Mouse (Mus musculus) heart, postnatal 4 days (tissue): ENCODE results near the gene Ccl27a. TPM values are rescaled to one million over a fixed set of nuclear protein-coding genes. Genes with fewer than 3 reads are reported as not detected.

Source experiments
- DNase-seq: peaks from one replicate; pipeline ENCODE4 v3.0.0; 2021
- total RNA-seq, 2 experiments: library from RNA; stranded (reverse); gene quantifications; 2 replicates each; pipeline ENCODE4 v1.2.3; 2021

Ccl27a gene
- total RNA-seq, 2 experiments from 2014 or later: 24.7 to 34.9 TPM

GRCm38 (mm10) chr4:41755338-41756305 lies 18.4 kb downstream of the Ccl27a start, which contains the start of gene Sigmar1:
Gene Sigmar1, minus strand, starts transcription at chr4:41756157.
- DNase-seq: peak; percentile 87

DNA sequence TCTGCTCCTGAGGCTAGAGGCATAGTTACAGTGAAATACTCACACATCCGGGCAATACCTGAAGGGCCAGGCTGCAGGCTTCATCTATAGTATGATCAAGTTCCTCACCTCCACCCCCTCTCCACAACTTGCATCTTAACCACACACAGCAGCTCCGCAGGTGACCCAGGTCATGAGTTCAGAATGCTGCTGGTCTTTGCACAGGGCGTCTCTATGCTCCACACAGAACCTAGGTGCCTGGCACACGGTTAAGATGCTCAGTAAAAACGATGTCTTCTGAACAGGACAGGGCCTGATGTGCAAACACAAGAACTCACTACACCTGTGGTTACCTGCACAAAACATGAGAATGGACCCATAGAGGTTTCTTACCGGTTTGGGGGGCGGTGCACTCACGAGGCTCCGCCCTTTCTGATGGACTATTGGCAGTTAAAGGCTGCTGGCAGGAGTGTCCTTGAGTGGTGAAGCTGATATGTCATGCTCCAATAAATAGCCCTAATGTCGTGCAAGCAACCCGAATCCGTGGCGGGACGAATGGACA lies 19.2 kb downstream of the Ccl27a start, which contains the start of gene Galt:
Galt (plus strand) TSS at position 432 of the 541 bp plus-strand sequence.
- DNase-seq: no peak

DNA sequence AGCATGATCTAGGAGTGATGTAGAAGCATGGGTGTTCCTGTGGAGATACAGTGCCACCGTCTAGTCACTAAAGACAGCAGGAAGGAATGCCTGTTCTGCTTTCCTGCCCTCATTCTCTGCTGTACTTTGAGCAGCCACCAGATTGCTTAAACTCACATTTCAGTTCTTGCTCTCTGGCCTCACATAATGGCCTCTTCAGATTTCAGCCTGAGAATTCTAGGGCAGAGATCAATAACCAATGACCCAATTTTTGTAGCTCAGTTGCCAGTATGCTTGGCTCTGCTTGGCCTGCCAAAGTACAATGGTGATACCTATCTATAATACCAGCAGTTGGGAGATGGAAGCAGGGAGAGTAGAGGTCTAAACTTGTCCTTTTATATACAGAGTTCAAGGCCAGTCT lies 29.0 kb downstream of the Ccl27a start:
- DNase-seq: no peak

- no peak for DNase-seq
Measured at GRCm38 (mm10) chr4:41744131-41744530, 29.9 kb downstream of the Ccl27a start.

DNA sequence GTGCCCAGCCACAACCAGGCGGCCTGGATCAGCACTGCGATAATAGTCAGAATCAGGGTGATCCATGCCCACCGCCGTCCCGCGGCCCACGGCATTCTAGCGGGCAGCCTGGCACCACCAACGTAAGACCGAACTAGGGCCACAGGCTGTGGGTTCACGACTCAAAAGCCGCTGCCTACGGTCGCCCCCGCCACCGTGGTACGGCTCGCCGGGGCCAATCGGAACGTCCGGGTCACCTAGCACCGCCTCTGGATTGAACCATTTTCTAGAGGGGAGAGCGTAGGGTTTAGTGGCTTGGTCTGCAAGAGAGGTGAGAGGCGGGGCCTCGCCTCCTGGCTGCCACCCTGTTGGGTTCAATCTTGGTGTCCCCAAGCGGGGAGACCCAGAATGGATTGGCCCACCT lies 32.9 kb downstream of the Ccl27a start:
- DNase-seq: peak; percentile 90

DNA sequence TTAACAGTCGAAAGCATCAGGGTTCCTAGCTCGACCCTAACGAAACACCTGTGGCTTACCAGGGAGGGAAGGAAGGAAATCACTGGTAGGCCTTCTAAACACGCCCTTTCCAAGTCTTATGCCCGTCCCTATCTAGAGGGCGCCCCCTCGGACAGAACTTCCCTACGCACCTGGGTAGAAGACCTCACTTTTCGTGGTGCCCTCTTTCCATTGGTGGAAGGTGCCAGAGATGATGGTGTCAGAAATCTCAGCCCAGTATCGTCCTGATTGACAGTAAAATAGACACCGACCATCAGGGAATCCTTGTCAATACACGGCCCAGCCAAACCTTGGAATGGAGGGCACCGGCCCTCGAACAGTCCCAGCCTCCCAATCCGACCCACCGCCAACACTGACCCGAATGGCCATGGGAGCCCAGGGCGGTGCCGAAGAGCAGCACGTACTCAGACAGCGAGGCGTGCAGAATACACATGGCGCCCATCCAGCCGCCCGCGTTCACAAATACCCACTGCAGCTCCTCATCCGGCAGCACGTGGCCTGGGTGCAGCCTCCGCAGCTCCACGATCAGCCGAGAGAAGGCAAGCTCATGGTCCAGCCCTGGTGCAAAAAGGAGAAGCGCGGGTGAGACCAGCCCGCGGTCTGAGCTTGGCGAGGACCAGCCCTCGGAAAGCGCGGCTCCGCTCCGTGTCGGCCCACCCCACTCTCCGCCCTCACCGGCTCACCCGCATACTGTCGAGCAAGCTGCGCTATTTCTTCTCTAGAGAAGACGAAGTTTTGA lies 33.5 kb downstream of the Ccl27a start:
- DNase-seq: peak; percentile 63

DNA sequence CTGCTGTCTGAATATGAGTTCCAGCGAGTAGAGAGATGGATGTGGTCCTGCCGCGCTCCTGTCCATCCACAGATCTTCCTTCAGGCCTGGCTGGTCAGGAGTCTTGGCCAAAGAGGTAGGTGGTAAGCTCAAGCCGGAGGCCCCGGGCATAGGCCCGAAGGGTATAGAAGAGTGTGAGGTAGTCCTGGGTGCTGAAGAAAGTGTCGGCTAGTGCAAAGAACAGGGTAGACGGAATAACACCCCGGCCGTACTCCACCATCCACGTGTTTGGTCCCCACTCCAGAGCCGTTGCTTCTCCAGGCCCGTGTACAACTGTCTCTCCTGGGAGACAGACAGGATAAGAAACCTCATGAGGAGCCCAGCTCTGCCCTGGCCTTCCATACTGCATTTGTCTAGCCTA lies 34.8 kb downstream of the Ccl27a start:
- no peak for DNase-seq

GRCm38 (mm10) chr4:41738256-41738603 lies 35.8 kb downstream of the Ccl27a start:
- no peak for DNase-seq

DNA sequence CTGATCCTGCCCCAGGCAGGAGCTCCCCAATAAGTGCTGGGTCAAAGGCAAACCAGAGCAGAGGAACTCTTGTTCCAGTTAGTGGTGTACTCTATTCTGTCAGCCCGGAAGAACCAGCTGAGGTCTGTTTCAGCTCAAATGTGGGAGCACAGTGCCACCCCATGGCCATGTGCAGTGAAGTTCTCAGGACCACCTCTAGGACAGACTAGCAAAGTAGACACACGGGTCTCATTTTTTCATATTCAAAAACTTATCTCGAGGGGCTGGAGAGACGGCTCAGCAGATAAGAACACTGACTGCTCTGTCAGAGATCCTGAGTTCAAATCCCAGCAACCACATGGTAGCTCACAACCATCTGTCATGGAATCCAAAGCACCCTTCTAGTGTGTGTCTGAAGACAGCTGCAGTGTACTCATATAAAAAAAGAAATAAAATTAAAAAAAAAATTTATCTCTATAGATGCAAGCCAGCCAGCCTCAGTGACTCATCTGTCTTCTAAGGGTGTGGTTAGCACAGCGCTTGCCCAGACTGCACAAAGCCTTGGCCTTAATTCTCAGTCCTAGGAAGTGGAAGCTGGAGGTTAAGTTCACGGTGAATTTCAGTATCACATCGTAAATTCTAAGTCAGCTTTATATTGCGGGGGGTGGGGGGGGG lies 36.3 kb downstream of the Ccl27a start:
- peak; percentile 83 for DNase-seq

- no peak for DNase-seq
Measured at GRCm38 (mm10) chr4:41731052-41731765, 42.8 kb downstream of the Ccl27a start, which contains the start of gene Arid3c. Gene Arid3c, minus strand, starts transcription at chr4:41731142.

GRCm38 (mm10) chr4:41726826-41727621 lies 47.0 kb downstream of the Ccl27a start:
- no peak for DNase-seq

DNA sequence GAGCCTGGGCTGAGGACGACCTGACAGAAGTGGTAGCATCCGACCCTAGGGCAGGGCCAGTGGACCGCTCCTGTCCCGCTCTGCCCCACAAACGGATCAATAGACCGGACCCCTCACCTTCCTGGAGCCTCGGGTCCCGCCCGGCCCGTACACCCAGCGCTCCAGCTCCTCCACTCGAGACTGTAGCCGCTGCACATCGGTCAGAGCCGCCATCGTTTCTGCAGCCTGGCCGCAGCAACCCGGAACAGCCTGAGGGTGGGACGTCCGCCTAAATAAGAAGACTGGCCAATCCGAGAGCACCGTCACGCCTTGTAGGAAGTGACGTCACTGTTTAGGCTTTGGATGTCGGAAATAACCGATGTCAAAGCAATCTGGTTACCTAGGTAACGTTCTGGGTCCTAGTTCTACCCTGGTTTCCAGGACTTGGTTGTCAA lies 51.1 kb downstream of the Ccl27a start, which contains the start of gene Dctn3:
Dctn3 (minus strand) TSS at position 253 of the 434 bp plus-strand sequence.
- DNase-seq: peak; percentile 86

Other genes starting within 250 kb of the Ccl27a start
- gene Fam219a, start 204.7 kb downstream of the Ccl27a start, total RNA-seq: 10 to 100 TPM; 15.3 to 15.5 TPM
- 1 to 10 TPM; 1.3 to 1.7 TPM for gene Dnaic1, start 204.5 kb downstream of the Ccl27a start, total RNA-seq
- 1 to 10 TPM; 5.5 to 5.8 TPM for gene Enho, start 133.9 kb downstream of the Ccl27a start, total RNA-seq
- gene Cntfr, start 77.2 kb downstream of the Ccl27a start, total RNA-seq: 1 to 10 TPM; 3.9 to 4.0 TPM
- 10 to 100 TPM; 50.0 to 53.5 TPM for gene Il11ra1, start 74.3 kb downstream of the Ccl27a start, total RNA-seq
- gene Rpp25l, start 60.7 kb downstream of the Ccl27a start, total RNA-seq: 10 to 100 TPM; 27.8 to 28.6 TPM
- gene Dctn3, start 51.1 kb downstream of the Ccl27a start, total RNA-seq: 10 to 100 TPM; 77.5 to 86.9 TPM
- not detected for gene Arid3c, start 43.1 kb downstream of the Ccl27a start, total RNA-seq
- 10 to 100 TPM; 53.4 to 58.8 TPM for gene Galt, start 19.0 kb downstream of the Ccl27a start, total RNA-seq
- 10 to 100 TPM; 26.8 to 28.9 TPM for gene Sigmar1, start 18.1 kb downstream of the Ccl27a start, total RNA-seq
- gene Gm21541, start 129.4 kb upstream of the Ccl27a start, total RNA-seq: not detected
- under 1 TPM; 0.70 to 0.83 TPM for gene Gm20878, start 167.3 kb upstream of the Ccl27a start, total RNA-seq
- under 1 TPM in 1 of 2 experiments, not detected in 1; 0.09 TPM for gene Fam205a4, start 191.8 kb upstream of the Ccl27a start, total RNA-seq